Mouse (Mus musculus) ES-CJ7 (cell line): ENCODE data around the gene Bmi1.

Experiments
- DNase-seq: peaks from one replicate; pipeline ENCODE4 v3.0.0; 2011; ENCODE audit warnings: low read depth, low spot score

Gene Bmi1

GRCm38 (mm10) chr2:18688286-18688685 lies 11.5 kb downstream of the Bmi1 start:
- no peak for DNase-seq

- DNase-seq: peak; percentile 63
These were observed 11.9 kb downstream of the Bmi1 start for GRCm38 (mm10) chr2:18688708-18689063.

- peak; percentile 50 for DNase-seq
These were observed 12.5 kb downstream of the Bmi1 start for GRCm38 (mm10) chr2:18689064-18689921.

- peak; percentile 61 for DNase-seq
These were observed 13.4 kb downstream of the Bmi1 start for GRCm38 (mm10) chr2:18690055-18690691.

GRCm38 (mm10) chr2:18690756-18691155 lies 13.9 kb downstream of the Bmi1 start:
- DNase-seq: no peak

- DNase-seq: no peak
These were observed 15.2 kb downstream of the Bmi1 start for GRCm38 (mm10) chr2:18692031-18692430.

GRCm38 (mm10) chr2:18692548-18692947 lies 15.7 kb downstream of the Bmi1 start:
- no peak for DNase-seq

- DNase-seq: no peak
These were observed 16.7 kb downstream of the Bmi1 start for GRCm38 (mm10) chr2:18693491-18693870.

GRCm38 (mm10) chr2:18693871-18694610 lies 17.2 kb downstream of the Bmi1 start, which contains the start of gene Spag6:
TSS of gene Spag6 (plus strand) at chr2:18694032.
- DNase-seq: peak; percentile 87

- DNase-seq: no peak
These were observed 17.8 kb downstream of the Bmi1 start for GRCm38 (mm10) chr2:18694611-18694950.

- DNase-seq: peak; percentile 25
These were observed 18.3 kb downstream of the Bmi1 start for GRCm38 (mm10) chr2:18695163-18695562.

- no peak for DNase-seq
These were observed 18.9 kb downstream of the Bmi1 start for GRCm38 (mm10) chr2:18695629-18696150.

- no peak for DNase-seq
These were observed 20.9 kb downstream of the Bmi1 start for GRCm38 (mm10) chr2:18697591-18698244.

GRCm38 (mm10) chr2:18698663-18699385 lies 22.0 kb downstream of the Bmi1 start:
- peak; percentile 74 for DNase-seq

GRCm38 (mm10) chr2:18699401-18699990 lies 22.7 kb downstream of the Bmi1 start:
- peak; percentile 45 for DNase-seq

- no peak for DNase-seq
These were observed 33.5 kb downstream of the Bmi1 start for GRCm38 (mm10) chr2:18710356-18710755.

GRCm38 (mm10) chr2:18713071-18713470 lies 36.3 kb downstream of the Bmi1 start:
- DNase-seq: no peak

GRCm38 (mm10) chr2:18714337-18714736 lies 37.5 kb downstream of the Bmi1 start:
- DNase-seq: no peak

GRCm38 (mm10) chr2:18718521-18718920 lies 41.7 kb downstream of the Bmi1 start:
- DNase-seq: no peak

GRCm38 (mm10) chr2:18722208-18722830 lies 45.5 kb downstream of the Bmi1 start:
- DNase-seq: no peak
